Mouse (Mus musculus): ENCODE data around the gene Ate1. TPM values are rescaled to one million over a fixed set of nuclear protein-coding genes. Genes with fewer than 3 reads are reported as not detected.

Gene Ate1
- polyA plus RNA-seq, 1 experiment from 2014 or later = 69.5 TPM

GRCm38 (mm10) chr7:130368036-130368826 lies 151.9 kb downstream of the Ate1 start:
- H3K4me1 ChIP-seq (ENCODE audit: insufficient read depth, low read depth, low read length) = no peaks in the 10 kb centered on the region
- no peaks in the 10 kb centered on the region for H3K9me3 ChIP-seq (ENCODE audit: low read length)
- no peak for TF ChIP-seq EP300 (IDR thresholded peaks at IDR 0.05)
- TF ChIP-seq CTCF (IDR thresholded peaks at IDR 0.05) = no peak
- 61% methylated on average over 13 of the region's 13 CpGs for WGBS
- DNase-seq (ENCODE audit: low spot score) = no peak
- H3K9ac ChIP-seq (replicated peaks; ENCODE audit: low read depth) = no peak overlapping the region
- no peaks in the 10 kb centered on the region for H3K27me3 ChIP-seq (replicated peaks; ENCODE audit: insufficient read depth, low read length)
- no peak overlapping the region for H3K4me3 ChIP-seq (ENCODE audit: low read depth, low read length)
- H3K36me3 ChIP-seq (ENCODE audit: insufficient read depth, low read length) = no peaks in the 10 kb centered on the region
- no peak for ATAC-seq
- no peak overlapping the region for H3K4me2 ChIP-seq (replicated peaks; ENCODE audit: low read depth, low read length)
- no peak overlapping the region for H3K27ac ChIP-seq (ENCODE audit: low read length)

GRCm38 (mm10) chr7:130367222-130368035 lies 152.7 kb downstream of the Ate1 start:
- H3K36me3 ChIP-seq (ENCODE audit: insufficient read depth, low read length) = no peaks in the 10 kb centered on the region
- no peaks in the 10 kb centered on the region for H3K27me3 ChIP-seq (replicated peaks; ENCODE audit: insufficient read depth, low read length)
- no peak overlapping the region for H3K4me3 ChIP-seq (ENCODE audit: low read depth, low read length)
- TF ChIP-seq CTCF (IDR thresholded peaks at IDR 0.05) (no peak), EP300 (IDR thresholded peaks at IDR 0.05) (no peak)
- no peak overlapping the region for H3K9ac ChIP-seq (replicated peaks; ENCODE audit: low read depth)
- WGBS = 62% methylated on average over 12 of the region's 12 CpGs
- H3K4me2 ChIP-seq (replicated peaks; ENCODE audit: low read depth, low read length) = no peak overlapping the region
- ATAC-seq (no peak), DNase-seq (ENCODE audit: low spot score) (no peak)
- H3K27ac ChIP-seq (ENCODE audit: low read length) = no peak overlapping the region
- no peaks in the 10 kb centered on the region for H3K4me1 ChIP-seq (ENCODE audit: insufficient read depth, low read depth, low read length)
- no peaks in the 10 kb centered on the region for H3K9me3 ChIP-seq (ENCODE audit: low read length)

GRCm38 (mm10) chr7:130365711-130366110 lies 154.5 kb downstream of the Ate1 start:
- no peak overlapping the region for H3K4me2 ChIP-seq (replicated peaks; ENCODE audit: low read depth, low read length)
- H3K27ac ChIP-seq (ENCODE audit: low read length) = no peak overlapping the region
- no peak overlapping the region for H3K4me3 ChIP-seq (ENCODE audit: low read depth, low read length)
- no peaks in the 10 kb centered on the region for H3K4me1 ChIP-seq (ENCODE audit: insufficient read depth, low read depth, low read length)
- no peak overlapping the region for H3K9ac ChIP-seq (replicated peaks; ENCODE audit: low read depth)
- ATAC-seq (no peak), DNase-seq (ENCODE audit: low spot score) (no peak)
- 90% methylated on average over 10 of the region's 10 CpGs for WGBS
- no peaks in the 10 kb centered on the region for H3K9me3 ChIP-seq (ENCODE audit: low read length)
- TF ChIP-seq EP300 (IDR thresholded peaks at IDR 0.05) (no peak), CTCF (IDR thresholded peaks at IDR 0.05) (no peak)
- no peaks in the 10 kb centered on the region for H3K36me3 ChIP-seq (ENCODE audit: insufficient read depth, low read length)
- no peaks in the 10 kb centered on the region for H3K27me3 ChIP-seq (replicated peaks; ENCODE audit: insufficient read depth, low read length)

Other genes with a start within 250 kb of the Ate1 start
- gene Nsmce4a, start 52.7 kb upstream of the Ate1 start, polyA plus RNA-seq (2015; fragmentation: Nextera tagmentation; extraction: Ambion mirVana) = 101 and 108 TPM in 2 replicates
- gene Tacc2, start 57.1 kb upstream of the Ate1 start, polyA plus RNA-seq (2015; fragmentation: Nextera tagmentation; extraction: Ambion mirVana) = 18.9 and 19.8 TPM in 2 replicates